Mouse (Mus musculus) E14TG2a.4 (cell line): ENCODE measurements around the gene Rnf5.

ENCODE experiments used
- H3K27me3 ChIP-seq: 2 replicates; pipeline ENCODE4 v1.6.1; 2014; ENCODE audit warnings: low read length, control low read depth; ENCODE audit not compliant: insufficient read depth
- H3K36me3 ChIP-seq: 2 replicates; pipeline ENCODE4 v1.6.1; 2014; ENCODE audit warnings: low read length, control low read depth; ENCODE audit not compliant: insufficient read depth
- H3K4me1 ChIP-seq: replicated peaks from 2 replicates; pipeline ENCODE4 v1.6.1; 2014; ENCODE audit warnings: low read depth, low read length, control low read depth
- H3K4me3 ChIP-seq: replicated peaks from 2 replicates; pipeline ENCODE4 v1.5.1; 2014; ENCODE audit warnings: mild to moderate bottlenecking, low read length
- H3K9me3 ChIP-seq: 2 replicates; pipeline ENCODE4 v1.6.1; 2014; ENCODE audit warnings: low read length, control low read depth
- CTCF ChIP-seq: conservative IDR thresholded peaks from 2 replicates; pipeline ENCODE4 v1.5.1; 2014; ENCODE audit warnings: low read length
- NANOG ChIP-seq: IDR thresholded peaks from 2 replicates; pipeline ENCODE4 v1.6.1; 2014; ENCODE audit warnings: borderline replicate concordance, low read length, mixed read lengths
- POU5F1 ChIP-seq: IDR thresholded peaks from 2 replicates; pipeline ENCODE4 v1.6.1; 2014; ENCODE audit warnings: low read length, borderline replicate concordance

Rnf5 gene

DNA sequence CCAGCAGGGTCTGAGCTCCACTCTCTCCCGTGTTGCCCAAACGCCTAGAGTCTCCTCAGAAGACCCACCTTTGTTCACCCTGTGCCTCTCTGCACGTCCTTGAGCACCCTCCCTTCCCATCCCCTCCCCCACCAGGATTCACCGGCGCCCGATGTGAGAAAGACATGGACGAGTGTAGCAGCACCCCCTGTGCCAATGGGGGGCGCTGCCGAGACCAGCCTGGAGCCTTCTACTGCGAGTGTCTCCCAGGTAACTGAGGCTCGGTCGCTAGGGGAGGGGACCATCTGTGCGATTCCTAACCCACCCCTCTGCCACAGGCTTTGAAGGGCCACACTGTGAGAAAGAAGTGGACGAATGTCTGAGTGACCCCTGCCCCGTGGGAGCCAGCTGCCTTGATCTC, 31.1 kb downstream of the Rnf5 start:
- no peaks in the 10 kb centered on the region for H3K27me3 ChIP-seq
- H3K36me3 ChIP-seq, result peaks cover 97% of the 10 kb centered on the region
- H3K9me3 ChIP-seq, result no peaks in the 10 kb centered on the region
- H3K4me1 ChIP-seq, result peaks cover 56% of the 10 kb centered on the region
- H3K4me3 ChIP-seq, result peak overlapping the region; percentile 48
- peak; percentile 54; the same call in 1 of the 2 replicates for TF ChIP-seq CTCF
- TF ChIP-seq POU5F1, result no peak
- TF ChIP-seq NANOG, result no peak

DNA sequence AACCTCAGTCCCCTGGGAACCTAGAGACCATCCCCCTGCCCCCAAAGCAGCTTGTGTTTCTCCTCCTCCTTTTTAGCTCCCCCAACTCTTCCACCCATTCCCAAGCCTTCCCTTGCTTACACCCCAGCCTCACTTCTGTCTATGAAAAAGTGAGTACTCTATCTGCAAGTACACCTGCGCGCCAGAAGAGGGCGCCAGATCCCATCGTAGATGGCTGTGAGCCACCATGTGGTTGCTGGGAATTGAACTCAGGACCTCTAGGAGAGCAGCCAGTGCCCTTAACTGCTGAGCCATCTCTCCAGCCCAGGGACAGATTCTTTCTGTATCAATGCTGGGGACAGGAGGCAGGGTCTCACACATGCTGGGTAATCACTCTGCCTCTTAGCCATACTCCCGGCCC, 31.6 kb downstream of the Rnf5 start:
- H3K4me1 ChIP-seq, result peaks cover 56% of the 10 kb centered on the region
- peaks cover 97% of the 10 kb centered on the region for H3K36me3 ChIP-seq
- no peaks in the 10 kb centered on the region for H3K9me3 ChIP-seq
- TF ChIP-seq CTCF (peak; percentile 72), NANOG (no peak)
- no peaks in the 10 kb centered on the region for H3K27me3 ChIP-seq
- peak overlapping the region; percentile 48 for H3K4me3 ChIP-seq

DNA sequence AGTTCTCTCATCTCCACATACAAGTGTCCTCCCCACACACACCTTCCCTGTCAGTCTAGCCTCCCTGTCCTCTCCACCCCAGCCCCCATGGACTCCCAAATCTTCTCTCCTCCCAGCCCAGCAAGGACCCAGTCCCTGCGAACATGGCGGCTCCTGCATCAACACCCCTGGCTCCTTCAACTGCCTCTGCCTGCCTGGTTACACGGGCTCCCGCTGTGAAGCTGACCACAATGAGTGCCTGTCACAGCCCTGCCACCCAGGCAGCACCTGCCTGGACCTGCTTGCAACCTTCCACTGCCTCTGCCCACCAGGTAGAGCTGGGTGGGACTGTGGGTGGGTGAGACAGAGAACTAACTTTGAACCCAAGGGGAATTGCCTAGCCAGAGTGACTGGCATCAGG, 33.6 kb downstream of the Rnf5 start:
- peaks cover 64% of the 10 kb centered on the region for H3K4me1 ChIP-seq

DNA sequence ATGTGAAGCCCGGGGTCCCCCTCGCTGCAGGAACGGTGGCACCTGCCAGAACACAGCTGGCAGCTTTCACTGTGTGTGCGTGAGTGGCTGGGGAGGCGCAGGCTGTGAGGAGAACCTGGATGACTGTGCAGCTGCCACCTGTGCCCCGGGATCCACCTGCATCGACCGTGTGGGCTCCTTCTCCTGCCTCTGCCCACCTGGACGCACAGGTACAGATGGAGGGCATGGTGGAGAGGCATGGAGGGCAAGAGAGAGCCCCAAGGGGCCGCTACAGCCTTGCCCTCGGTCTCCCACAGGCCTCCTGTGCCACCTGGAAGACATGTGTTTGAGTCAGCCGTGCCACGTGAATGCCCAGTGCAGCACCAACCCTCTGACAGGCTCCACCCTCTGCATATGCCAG, 35.1 kb downstream of the Rnf5 start:
- no peak for TF ChIP-seq NANOG
- TF ChIP-seq CTCF, result no peak
- no peak for TF ChIP-seq POU5F1
- peaks cover 80% of the 10 kb centered on the region for H3K36me3 ChIP-seq
- H3K27me3 ChIP-seq, result no peaks in the 10 kb centered on the region
- H3K4me1 ChIP-seq, result peaks cover 77% of the 10 kb centered on the region
- no peak overlapping the region for H3K4me3 ChIP-seq
- H3K9me3 ChIP-seq, result no peaks in the 10 kb centered on the region

More for the DNA sequence above, 33.6 kb downstream of the Rnf5 start:
- Histone ChIP-seq H3K27me3 (no peaks in the 10 kb centered on the region), H3K36me3 (peaks cover 95% of the 10 kb centered on the region), H3K4me3 (no peak overlapping the region), H3K9me3 (no peaks in the 10 kb centered on the region)
- no peak for TF ChIP-seq NANOG
- TF ChIP-seq CTCF, result no peak
- no peak for TF ChIP-seq POU5F1

DNA sequence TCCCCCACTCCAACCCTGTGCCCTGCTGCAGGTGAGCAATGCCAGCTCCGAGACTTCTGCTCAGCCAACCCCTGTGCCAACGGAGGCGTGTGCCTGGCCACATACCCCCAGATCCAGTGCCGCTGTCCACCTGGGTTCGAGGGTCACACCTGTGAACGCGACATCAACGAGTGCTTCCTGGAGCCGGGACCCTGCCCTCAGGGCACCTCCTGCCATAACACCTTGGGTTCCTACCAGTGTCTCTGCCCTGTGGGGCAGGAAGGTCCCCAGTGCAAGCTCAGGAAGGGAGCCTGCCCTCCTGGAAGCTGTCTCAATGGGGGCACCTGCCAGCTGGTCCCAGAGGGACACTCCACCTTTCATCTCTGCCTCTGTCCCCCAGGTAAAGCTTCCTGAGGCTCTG, 36.2 kb downstream of the Rnf5 start:
- TF ChIP-seq CTCF (no peak), POU5F1 (no peak), NANOG (no peak)
- H3K4me3 ChIP-seq, result peak overlapping the region; percentile 10; the same call in 1 of the 2 replicates
- no peaks in the 10 kb centered on the region for H3K9me3 ChIP-seq
- H3K27me3 ChIP-seq, result no peaks in the 10 kb centered on the region
- H3K36me3 ChIP-seq, result peaks cover 69% of the 10 kb centered on the region
- H3K4me1 ChIP-seq, result peaks cover 81% of the 10 kb centered on the region

DNA sequence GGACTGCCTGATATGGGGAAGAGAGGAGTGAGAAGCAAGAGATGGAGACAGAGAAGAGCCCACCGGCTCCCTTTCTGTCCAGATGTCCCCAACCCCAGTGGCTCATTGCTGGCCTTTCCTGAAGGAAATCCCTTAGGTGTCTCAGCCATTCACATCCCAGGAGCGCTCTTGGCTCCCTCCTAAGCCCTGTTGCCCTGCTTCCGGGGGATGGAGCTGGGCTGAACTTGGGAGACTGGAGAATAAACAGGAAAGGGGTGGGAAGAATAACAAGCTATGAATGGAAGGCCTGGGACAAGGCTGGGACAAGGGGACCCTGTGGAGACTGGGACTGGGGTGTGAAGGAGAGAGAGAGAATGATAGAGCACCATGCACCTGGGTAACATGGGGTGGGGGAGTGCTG, 38.7 kb downstream of the Rnf5 start:
- H3K27me3 ChIP-seq, result no peaks in the 10 kb centered on the region
- peaks cover 81% of the 10 kb centered on the region for H3K4me1 ChIP-seq
- H3K9me3 ChIP-seq, result no peaks in the 10 kb centered on the region
- H3K36me3 ChIP-seq, result peaks cover 46% of the 10 kb centered on the region
- peak overlapping the region; percentile 80 for H3K4me3 ChIP-seq
- TF ChIP-seq NANOG (no peak), CTCF (no peak), POU5F1 (no peak)

DNA sequence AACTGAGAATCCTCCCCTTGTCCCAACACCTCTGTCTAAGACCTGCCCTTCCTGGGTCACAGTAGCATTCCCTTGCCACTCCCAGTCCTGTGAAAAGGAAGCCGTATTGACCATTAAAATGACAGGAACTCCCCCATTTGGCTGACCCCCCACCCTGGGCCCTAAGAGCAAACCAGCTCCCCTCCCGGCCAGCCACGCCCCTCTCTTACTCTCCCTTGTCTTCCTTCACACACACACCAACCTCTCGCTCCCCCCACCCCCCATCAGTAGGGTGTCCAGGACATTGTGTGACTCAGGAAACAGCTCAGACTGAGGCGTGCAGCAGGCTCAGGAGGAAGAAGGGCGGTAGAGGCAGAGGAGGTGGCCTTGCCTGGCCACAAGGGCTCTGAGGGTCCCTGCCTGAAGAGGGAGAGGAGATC, 39.5 kb downstream of the Rnf5 start, which contains the start of gene Notch4:
TSS of gene Notch4 (plus strand) at position 266 of the 419 bp plus-strand sequence.
- Histone ChIP-seq H3K4me1 (peaks cover 84% of the 10 kb centered on the region), H3K36me3 (peaks cover 38% of the 10 kb centered on the region), H3K4me3 (peak within 1 kb of the TSS; percentile 80), H3K27me3 (no peaks in the 10 kb centered on the region), H3K9me3 (no peaks in the 10 kb centered on the region)
- no peak for TF ChIP-seq CTCF
- TF ChIP-seq NANOG, result no peak
- TF ChIP-seq POU5F1, result no peak

DNA sequence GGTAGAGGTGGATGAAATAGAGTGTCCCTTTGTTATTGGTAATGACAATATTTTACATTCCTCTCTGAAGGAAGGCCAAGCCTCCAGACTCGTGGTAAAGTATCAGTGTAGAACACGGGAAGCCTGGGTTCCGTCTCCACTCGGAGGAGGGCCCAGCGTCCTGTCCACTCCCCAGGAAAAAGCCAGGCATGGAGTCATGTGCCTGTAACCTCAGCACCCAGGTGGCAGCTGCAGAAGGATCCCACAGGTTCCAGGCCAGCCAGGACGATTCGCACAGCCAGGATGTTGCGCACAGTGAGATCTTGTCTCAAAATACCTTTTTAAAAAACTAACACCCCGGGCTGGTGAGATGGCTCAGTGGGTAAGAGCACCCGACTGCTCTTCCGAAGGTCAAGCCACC, 40.1 kb downstream of the Rnf5 start:
- TF ChIP-seq NANOG (no peak), CTCF (no peak), POU5F1 (no peak)
- Histone ChIP-seq H3K4me1 (peaks cover 85% of the 10 kb centered on the region), H3K36me3 (peaks cover 31% of the 10 kb centered on the region), H3K27me3 (no peaks in the 10 kb centered on the region), H3K4me3 (peak overlapping the region; percentile 57), H3K9me3 (no peaks in the 10 kb centered on the region)

DNA sequence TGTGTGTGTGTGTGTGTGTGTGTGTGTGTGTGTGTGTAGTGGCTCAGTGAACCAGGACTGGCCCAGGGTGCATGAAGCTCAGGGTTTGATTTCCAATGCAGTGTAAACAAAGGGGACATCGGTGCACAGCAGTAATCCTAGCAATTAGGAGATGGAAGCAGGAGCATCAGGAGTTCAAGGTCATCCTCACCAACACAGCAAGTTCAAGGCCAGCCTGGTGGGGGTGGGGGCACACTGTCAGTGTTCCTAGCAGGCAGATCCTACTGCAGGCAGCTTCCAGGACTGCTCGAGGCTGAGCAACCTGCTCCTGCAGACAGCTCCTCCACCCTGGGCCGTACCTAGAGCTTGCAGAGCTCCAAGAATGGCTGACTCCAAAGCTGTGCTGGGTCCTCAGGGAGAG, 40.9 kb downstream of the Rnf5 start:
- Histone ChIP-seq H3K4me1 (peaks cover 86% of the 10 kb centered on the region), H3K9me3 (no peaks in the 10 kb centered on the region), H3K36me3 (peaks cover 24% of the 10 kb centered on the region), H3K27me3 (no peaks in the 10 kb centered on the region), H3K4me3 (peak overlapping the region; percentile 51)
- no peak for TF ChIP-seq POU5F1
- no peak for TF ChIP-seq CTCF
- TF ChIP-seq NANOG, result peak; percentile 54; the same call in 1 of the 2 replicates
